Mouse (Mus musculus) heart, embryonic 14.5 days (tissue): ENCODE measurements at regions not wholly inside any gene's neighbourhood (a gene's known extent, or its start where the extent isn't known, plus 50 kb on each side); places are given as distances from the start of the nearest gene placed in this dataset.

Source experiments
- ATAC-seq: fragments of 200-750 bp; cut with Nextera tagmentation; 2 replicates; pipeline ENCODE4 v1.8.0; 2017; ENCODE audit warnings: low read depth, moderate TSS enrichment; ENCODE audit not compliant: insufficient number of reproducible peaks, insufficient read depth, low FRiP score
- H3K27ac ChIP-seq, 2 experiments: fragments of 200-500 bp in 1 of 2; fragments of 300-500 bp in 1 of 2; sonication (generic) in 1 of 2; replicated peaks in 1 of 2; 2 replicates each; pipeline ENCODE4 v1.5.1; 2012 to 2014; ENCODE audit warnings: low read depth in 2 of 2, low read length in 2 of 2, control low read depth in 1 of 2, mild to moderate bottlenecking in 1 of 2, mixed read lengths in 1 of 2; ENCODE audit not compliant: control insufficient read depth in 1 of 2, insufficient read depth in 1 of 2
- H3K27me3 ChIP-seq: fragments of 300-500 bp; sonication (generic); 2 replicates; pipeline ENCODE4 v1.6.1; 2014; ENCODE audit warnings: mild to moderate bottlenecking, low read length, control low read depth; ENCODE audit not compliant: control insufficient read depth, insufficient read depth
- H3K36me3 ChIP-seq: fragments of 300-500 bp; sonication (generic); 2 replicates; pipeline ENCODE4 v1.6.1; 2014; ENCODE audit warnings: mild to moderate bottlenecking, control low read depth, low read length, mixed read lengths; ENCODE audit not compliant: control insufficient read depth, insufficient read depth
- H3K4me1 ChIP-seq, 2 experiments: fragments of 200-500 bp in 1 of 2; fragments of 300-500 bp in 1 of 2; sonication (generic) in 1 of 2; 2 replicates each; pipeline ENCODE4 v1.6.1; 2012 to 2014; ENCODE audit warnings: low read length in 2 of 2, control low read depth in 1 of 2, mixed read lengths in 1 of 2; ENCODE audit not compliant: control insufficient read depth in 2 of 2, insufficient read depth in 2 of 2
- H3K4me2 ChIP-seq: fragments of 300-500 bp; sonication (generic); 2 replicates; pipeline ENCODE4 v1.6.1; 2014; ENCODE audit warnings: mild to moderate bottlenecking, low read length
- H3K4me3 ChIP-seq, 2 experiments: fragments of 200-500 bp in 1 of 2; fragments of 300-500 bp in 1 of 2; sonication (generic) in 1 of 2; 2 replicates each; pipeline ENCODE4 v1.5.1; 2012 to 2014; ENCODE audit warnings: low read length in 2 of 2, mild to moderate bottlenecking in 2 of 2, control low read depth in 1 of 2, low read depth in 1 of 2, moderate library complexity in 1 of 2; ENCODE audit not compliant: control insufficient read depth in 1 of 2, insufficient read depth in 1 of 2
- H3K9ac ChIP-seq: fragments of 300-500 bp; sonication (generic); 2 replicates; pipeline ENCODE4 v1.6.1; 2014; ENCODE audit warnings: mild to moderate bottlenecking, low read length
- H3K9me3 ChIP-seq: fragments of 300-500 bp; sonication (generic); 2 replicates; pipeline ENCODE4 v1.6.1; 2016; ENCODE audit warnings: low read length, control low read depth; ENCODE audit not compliant: control insufficient read depth
- WGBS: fragments of 180-500 bp; shearing (Covaris S2); extraction: QIAGEN DNeasy Blood & Tissue Kit; methylation state at CpG from one replicate; pipeline ENCODE4 v1.1.7; 2014; 5-methylcytosine and 5-hydroxymethylcytosine counted together

DNA sequence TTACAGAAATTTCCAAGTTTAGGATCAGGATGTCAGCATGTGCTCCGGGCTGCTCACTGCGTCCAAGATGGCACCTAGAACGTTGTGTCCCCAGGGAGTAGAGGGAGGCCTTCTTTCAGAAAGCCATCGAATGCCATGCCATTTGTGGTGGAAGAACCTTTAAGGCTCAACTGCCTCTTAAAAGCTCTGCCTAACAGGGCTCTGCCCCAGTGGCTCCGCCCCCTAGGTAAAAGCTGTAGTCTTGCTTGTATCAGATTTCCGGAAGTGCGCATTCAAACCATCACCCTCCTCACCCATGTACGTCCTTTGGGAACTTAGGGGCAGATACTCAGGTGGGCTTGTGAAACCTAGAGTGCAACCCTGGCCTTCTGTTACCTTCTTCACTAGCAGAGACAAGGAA is 54.0 kb upstream of the Psmd7 start:
- no peak overlapping the region for H3K4me2 ChIP-seq
- H3K9me3 ChIP-seq, result no peaks in the 10 kb centered on the region
- H3K9ac ChIP-seq, result no peak overlapping the region
- 73% methylated on average over 8 of the region's 8 CpGs for WGBS
- no peak overlapping the region for H3K4me3 ChIP-seq
- H3K27ac ChIP-seq, result no peak overlapping the region
- H3K36me3 ChIP-seq, result no peaks in the 10 kb centered on the region
- ATAC-seq, result no peak
- H3K27me3 ChIP-seq, result no peaks in the 10 kb centered on the region
- no peaks in the 10 kb centered on the region for H3K4me1 ChIP-seq

DNA sequence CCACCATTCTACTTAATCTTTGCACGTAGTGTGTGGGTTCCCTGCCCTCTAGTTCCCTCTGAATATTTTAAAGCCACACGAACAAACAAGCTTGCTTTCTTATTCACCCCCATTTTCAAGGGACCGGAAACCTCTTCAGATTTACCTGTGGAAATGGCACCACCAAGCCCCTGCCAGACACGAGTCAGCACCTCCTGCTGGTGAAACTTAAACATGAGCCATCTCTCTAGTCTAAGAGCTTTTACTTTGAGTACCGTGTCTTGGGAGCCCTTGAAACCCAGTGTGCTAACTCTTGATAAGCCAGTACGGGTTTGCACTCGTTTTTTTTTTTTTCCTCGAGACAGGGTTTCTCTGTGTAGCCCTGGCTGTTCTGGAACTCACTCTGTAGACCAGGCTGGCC is 59.7 kb upstream of the Psmd7 start:
- no peaks in the 10 kb centered on the region for H3K27me3 ChIP-seq
- H3K4me1 ChIP-seq, result no peaks in the 10 kb centered on the region
- H3K27ac ChIP-seq, result no peak overlapping the region
- no peak overlapping the region for H3K9ac ChIP-seq
- no peak overlapping the region for H3K4me3 ChIP-seq
- H3K9me3 ChIP-seq, result no peaks in the 10 kb centered on the region
- no peaks in the 10 kb centered on the region for H3K36me3 ChIP-seq
- 72% methylated on average over 8 of the region's 8 CpGs for WGBS
- H3K4me2 ChIP-seq, result no peak overlapping the region
- no peak for ATAC-seq

- no peaks in the 10 kb centered on the region for H3K9me3 ChIP-seq
- no peaks in the 10 kb centered on the region for H3K36me3 ChIP-seq
- no peaks in the 10 kb centered on the region for H3K27me3 ChIP-seq
- no peak overlapping the region for H3K27ac ChIP-seq
- H3K4me1 ChIP-seq, result no peaks in the 10 kb centered on the region
- H3K9ac ChIP-seq, result no peak overlapping the region
- no peak for ATAC-seq
- no peak overlapping the region for H3K4me3 ChIP-seq
- 90% methylated on average over 9 of the region's 9 CpGs for WGBS
- H3K4me2 ChIP-seq, result no peak overlapping the region
These were observed 62.0 kb upstream of the Psmd7 start for GRCm38 (mm10) chr8:107650306-107650705.

DNA sequence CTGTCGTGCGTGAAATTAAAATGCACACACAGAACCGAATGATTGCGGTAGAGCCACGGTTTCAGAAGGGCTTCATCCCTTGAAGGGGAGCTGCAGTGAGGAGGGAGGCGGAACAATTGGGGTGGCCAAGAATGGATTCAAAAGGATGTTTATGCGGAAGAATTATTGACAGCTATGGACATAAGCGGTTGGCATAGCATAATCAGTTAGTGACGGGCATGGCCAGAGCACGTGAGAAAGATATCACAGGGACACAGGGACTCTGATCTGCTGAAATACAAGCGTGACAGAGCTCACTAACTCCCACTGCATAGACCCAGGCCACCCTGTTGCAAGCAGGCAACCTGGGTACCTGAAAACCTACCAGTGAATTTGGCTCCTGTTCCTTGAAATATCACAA is 63.2 kb upstream of the Psmd7 start:
- Histone ChIP-seq H3K4me1 (no peaks in the 10 kb centered on the region), H3K27me3 (no peaks in the 10 kb centered on the region), H3K9me3 (no peaks in the 10 kb centered on the region), H3K4me3 (no peak overlapping the region), H3K9ac (no peak overlapping the region), H3K27ac (no peak overlapping the region), H3K36me3 (no peaks in the 10 kb centered on the region), H3K4me2 (no peak overlapping the region)
- WGBS, result 85% methylated on average over 11 of the region's 11 CpGs
- no peak for ATAC-seq

- no peak for ATAC-seq
- 75% methylated on average over 8 of the region's 8 CpGs for WGBS
- Histone ChIP-seq H3K27ac (no peak overlapping the region), H3K4me3 (no peak overlapping the region), H3K9ac (no peak overlapping the region), H3K36me3 (no peaks in the 10 kb centered on the region), H3K4me1 (no peaks in the 10 kb centered on the region), H3K4me2 (no peak overlapping the region), H3K27me3 (no peaks in the 10 kb centered on the region), H3K9me3 (no peaks in the 10 kb centered on the region)
These were observed 64.0 kb upstream of the Psmd7 start for GRCm38 (mm10) chr8:107652226-107652625.

DNA sequence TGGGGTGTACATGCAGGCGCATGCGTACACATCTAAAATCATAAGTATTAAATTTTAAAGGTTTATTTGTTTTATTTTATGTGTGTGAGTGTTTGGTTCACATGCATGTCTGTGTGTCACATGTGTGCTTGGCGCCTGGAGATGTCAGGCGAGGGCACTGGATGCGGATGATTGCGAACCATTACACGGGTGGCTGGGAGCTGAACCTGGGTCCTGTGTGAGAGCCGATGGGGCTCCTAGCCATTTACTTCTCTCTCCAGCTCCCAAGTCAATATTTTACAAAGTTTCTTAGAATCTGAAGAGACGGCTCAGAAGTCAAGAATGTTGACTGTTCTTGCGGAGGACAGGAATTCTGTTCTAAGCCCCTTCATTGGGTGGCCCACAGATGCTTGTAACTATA is 65.4 kb upstream of the Psmd7 start:
- no peak for ATAC-seq
- H3K9me3 ChIP-seq, result no peaks in the 10 kb centered on the region
- H3K27me3 ChIP-seq, result no peaks in the 10 kb centered on the region
- no peak overlapping the region for H3K9ac ChIP-seq
- no peak overlapping the region for H3K27ac ChIP-seq
- no peak overlapping the region for H3K4me3 ChIP-seq
- H3K36me3 ChIP-seq, result no peaks in the 10 kb centered on the region
- H3K4me2 ChIP-seq, result no peak overlapping the region
- WGBS, result 90% methylated on average over 10 of the region's 10 CpGs
- H3K4me1 ChIP-seq, result no peaks in the 10 kb centered on the region

GRCm38 (mm10) chr8:107656622-107657021 is 68.4 kb upstream of the Psmd7 start:
- no peak for ATAC-seq

GRCm38 (mm10) chr8:107657741-107658140 is 69.5 kb upstream of the Psmd7 start:
- ATAC-seq, result no peak
- H3K9ac ChIP-seq, result no peak overlapping the region
- 76% methylated on average over 4 of the region's 4 CpGs for WGBS

More at GRCm38 (mm10) chr8:107656622-107657021, 68.4 kb upstream of the Psmd7 start:
- H3K27ac ChIP-seq, result no peak overlapping the region
- no peaks in the 10 kb centered on the region for H3K27me3 ChIP-seq
- H3K9me3 ChIP-seq, result no peaks in the 10 kb centered on the region
- H3K4me2 ChIP-seq, result no peak overlapping the region
- H3K36me3 ChIP-seq, result no peaks in the 10 kb centered on the region
- H3K9ac ChIP-seq, result no peak overlapping the region
- H3K4me1 ChIP-seq, result no peaks in the 10 kb centered on the region
- 68% methylated on average over 5 of the region's 5 CpGs for WGBS
- no peak overlapping the region for H3K4me3 ChIP-seq

More at GRCm38 (mm10) chr8:107657741-107658140, 69.5 kb upstream of the Psmd7 start:
- no peaks in the 10 kb centered on the region for H3K36me3 ChIP-seq
- H3K9me3 ChIP-seq, result no peaks in the 10 kb centered on the region
- no peaks in the 10 kb centered on the region for H3K4me1 ChIP-seq
- H3K4me2 ChIP-seq, result no peak overlapping the region
- no peak overlapping the region for H3K4me3 ChIP-seq
- H3K27ac ChIP-seq, result no peak overlapping the region
- H3K27me3 ChIP-seq, result no peaks in the 10 kb centered on the region
